Mouse (Mus musculus): ENCODE data around the gene Kcnh2.

DNA sequence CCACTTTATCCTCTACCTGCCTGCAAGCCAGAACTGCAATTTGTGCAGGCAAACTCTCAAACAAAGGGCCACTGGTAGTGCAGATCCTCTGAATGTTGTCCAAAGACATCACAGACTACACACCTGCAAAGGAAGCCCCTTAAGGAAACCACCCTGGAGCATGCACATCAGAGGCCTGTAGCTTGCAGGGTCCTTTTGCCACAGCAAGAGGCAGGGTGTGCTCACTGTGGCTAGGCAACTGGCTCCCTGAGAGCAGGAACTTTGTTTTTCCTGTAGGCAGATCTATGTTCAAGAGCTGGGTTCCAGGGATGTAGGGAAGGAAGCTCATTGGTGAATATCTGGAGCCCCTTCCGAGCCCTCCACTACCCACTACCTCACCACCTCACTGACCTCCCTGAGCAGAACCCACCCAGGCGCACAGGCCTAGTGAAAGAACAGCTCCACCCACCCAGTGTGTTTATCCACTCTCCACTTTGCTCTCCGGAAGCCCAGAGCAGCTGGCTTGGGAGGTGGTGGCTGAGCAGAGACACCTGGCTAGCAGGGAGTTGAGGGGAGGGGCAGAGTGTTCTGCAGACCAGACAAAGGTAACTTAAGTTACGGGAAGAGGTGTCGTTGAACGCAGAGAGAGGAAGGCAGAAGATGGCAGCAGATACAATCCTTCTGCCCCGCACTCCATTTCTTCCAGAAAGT is 4.1 kb downstream of the Kcnh2 start:
- TF ChIP-seq CTCF (IDR thresholded peaks at IDR 0.05) (no peak), EP300 (IDR thresholded peaks at IDR 0.05) (no peak)

All from lung, postnatal 0 days (tissue).